Mouse (Mus musculus) thymus, postnatal 0 days (tissue): ENCODE data around the gene Otub2. TPM values are rescaled to one million over a fixed set of nuclear protein-coding genes. Genes with fewer than 3 reads are reported as not detected.
"Not testable (repeated sequence)": the region's sequence is repeated elsewhere in the genome, so short reads cannot be mapped to it uniquely, and the experiment has no call there.

ENCODE experiments used
- DNase-seq: peaks from one replicate; pipeline ENCODE4 v3.0.0-alpha.2; 2015; ENCODE audit warnings: low spot score
- polyA plus RNA-seq: library from polyadenylated mRNA; unstranded; fragments of >200 nt; fragmentation: Nextera tagmentation; extraction: Ambion mirVana; gene quantifications from 2 replicates; pipeline ENCODE4 v1.2.1, GENCODE M21; 2015

The Otub2 gene
- polyA plus RNA-seq, 1 experiment from 2014 or later, result 1.9 TPM

- no peak for DNase-seq
These were observed 55.0 kb downstream of the Otub2 start, which contains the start of gene Ifi27l2a for GRCm38 (mm10) chr12:103443524-103443923. Gene Ifi27l2a (minus strand): TSS chr12:103443680.

DNA sequence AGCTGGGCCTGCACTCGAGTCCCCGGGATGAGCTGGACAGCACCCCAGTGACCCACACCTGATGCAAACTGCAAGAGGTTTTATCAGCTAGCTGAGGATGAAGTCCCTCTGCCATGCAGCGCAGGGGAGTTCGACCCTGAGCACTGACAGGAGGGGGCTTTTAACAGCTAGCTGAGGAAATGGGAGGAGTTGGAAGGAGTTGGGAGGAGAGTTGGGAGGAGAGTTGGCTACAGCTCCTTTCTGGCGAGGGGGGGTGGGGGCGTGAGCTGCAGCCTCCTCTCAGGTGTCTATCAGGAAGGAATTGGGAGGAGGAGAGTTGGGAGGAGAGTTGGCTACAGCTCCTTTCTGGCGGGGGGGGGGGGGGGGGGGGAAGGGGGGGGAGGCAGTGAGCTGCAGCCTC, 55.8 kb downstream of the Otub2 start:
- DNase-seq, result not testable (repeated sequence)

DNA sequence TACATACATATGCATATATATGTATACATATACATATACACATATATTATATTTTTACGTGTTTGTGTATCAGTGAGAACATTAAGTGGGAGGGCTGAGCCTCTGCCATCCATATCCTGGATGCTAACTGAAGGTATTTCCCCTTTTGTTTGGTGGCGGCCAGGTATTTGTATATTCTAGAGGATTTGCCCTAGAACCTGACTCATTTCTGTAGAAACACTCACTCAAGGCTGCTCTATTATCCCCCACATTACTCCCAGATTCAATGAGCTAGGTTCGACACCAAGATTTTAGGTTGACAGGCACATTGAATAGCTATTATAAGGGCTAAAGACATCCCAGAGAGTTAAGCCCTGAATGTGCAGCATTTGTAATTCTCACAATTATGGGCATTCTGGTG, 56.6 kb downstream of the Otub2 start:
- DNase-seq, result no peak

DNA sequence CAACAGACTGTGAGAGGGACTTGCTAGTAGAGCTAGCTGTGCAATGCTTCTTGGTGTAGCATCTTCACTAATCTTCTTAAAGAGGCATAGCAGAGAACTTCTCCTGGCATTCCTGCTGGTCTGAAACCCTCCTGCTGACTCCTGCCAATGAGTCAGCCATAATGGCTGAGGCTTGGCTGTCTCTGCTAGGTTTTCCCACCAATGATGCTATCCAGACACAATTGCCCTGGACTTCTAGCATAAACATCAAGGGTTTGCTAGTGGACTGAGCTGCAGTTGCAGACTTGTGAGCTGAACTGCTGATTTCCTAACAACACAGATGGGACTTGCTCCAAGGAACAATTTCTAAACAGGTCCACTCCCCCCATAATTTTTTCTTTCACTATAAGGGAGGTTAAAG, 64.9 kb downstream of the Otub2 start:
- no peak for DNase-seq

Other genes starting within 250 kb of the Otub2 start
- gene Prima1, start 146.5 kb upstream of the Otub2 start, polyA plus RNA-seq, result not detected in 2 replicates
- not detected in 2 replicates for gene Fam181a, start 77.7 kb upstream of the Otub2 start, polyA plus RNA-seq
- gene Asb2, start 32.7 kb upstream of the Otub2 start, polyA plus RNA-seq, result 5.2 and 5.6 TPM in 2 replicates
- 0.14 and 0.21 TPM in 2 replicates for gene 9330161L09Rik, start 19.1 kb downstream of the Otub2 start, polyA plus RNA-seq
- gene Ddx24, start 37.1 kb downstream of the Otub2 start, polyA plus RNA-seq, result 139 and 165 TPM in 2 replicates
- gene Ifi27, start 45.5 kb downstream of the Otub2 start, polyA plus RNA-seq, result 160 and 162 TPM in 2 replicates
- gene Ifi27l2a, start 55.0 kb downstream of the Otub2 start, polyA plus RNA-seq, result 299 and 338 TPM in 2 replicates
- gene Ifi27l2b, start 68.5 kb downstream of the Otub2 start, polyA plus RNA-seq, result 0.25 and 0.46 TPM in 2 replicates
- gene Ppp4r4, start 143.6 kb downstream of the Otub2 start, polyA plus RNA-seq, result 0.40 and 0.44 TPM in 2 replicates
- gene Serpina10, start 242.8 kb downstream of the Otub2 start, polyA plus RNA-seq, result 0.09 TPM in 1 of 2 replicates, not detected in the other